Mouse (Mus musculus): Measurements from ENCODE around the gene Vmp1.

The Vmp1 gene

DNA sequence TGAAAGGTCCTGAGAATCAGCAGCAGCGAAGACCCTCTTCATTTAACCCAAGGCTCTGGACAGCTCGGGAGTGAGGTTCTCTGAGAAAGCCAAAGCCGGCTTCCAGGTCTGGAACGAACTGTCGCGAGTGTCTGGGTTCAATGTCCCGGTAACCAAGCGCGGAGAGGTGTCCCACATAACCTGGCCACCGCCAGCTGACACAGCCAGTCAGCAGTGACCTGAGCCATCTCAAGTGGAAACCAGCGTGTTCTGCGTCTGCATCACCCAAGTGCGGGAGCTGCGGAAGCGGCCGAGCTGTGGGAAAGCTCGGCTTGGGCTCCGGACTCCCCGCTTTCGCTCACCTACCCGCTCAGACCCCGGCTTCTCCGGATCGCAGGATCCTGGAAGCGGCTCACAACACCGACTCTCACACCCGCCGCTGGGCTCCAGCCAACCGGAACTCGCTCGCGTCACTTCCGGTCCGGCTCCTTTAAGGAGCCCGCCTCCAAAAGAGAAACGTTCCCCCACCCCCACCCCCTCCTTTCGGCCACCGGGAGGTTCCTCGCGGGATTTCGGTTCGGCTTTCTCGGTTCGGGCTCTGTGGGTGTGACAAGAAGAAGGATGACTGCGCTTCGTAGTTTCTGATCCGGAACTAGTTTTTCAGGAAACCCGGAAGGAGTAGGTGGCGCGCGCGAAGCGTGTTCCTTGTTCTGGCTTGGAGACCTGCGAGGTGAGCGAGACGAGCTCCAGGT, at the start of gene Vmp1, which contains the start of gene Ptrh2:
Gene Vmp1 (minus strand): TSS at position 442 of the 731 bp plus-strand sequence.
Gene Ptrh2 (plus strand): TSS at position 591 of the 731 bp plus-strand sequence.
- DNase-seq (ENCODE audit: low read depth in 1 of 2, low spot score in 2 of 2) = peak; percentile 79 to 85

DNA sequence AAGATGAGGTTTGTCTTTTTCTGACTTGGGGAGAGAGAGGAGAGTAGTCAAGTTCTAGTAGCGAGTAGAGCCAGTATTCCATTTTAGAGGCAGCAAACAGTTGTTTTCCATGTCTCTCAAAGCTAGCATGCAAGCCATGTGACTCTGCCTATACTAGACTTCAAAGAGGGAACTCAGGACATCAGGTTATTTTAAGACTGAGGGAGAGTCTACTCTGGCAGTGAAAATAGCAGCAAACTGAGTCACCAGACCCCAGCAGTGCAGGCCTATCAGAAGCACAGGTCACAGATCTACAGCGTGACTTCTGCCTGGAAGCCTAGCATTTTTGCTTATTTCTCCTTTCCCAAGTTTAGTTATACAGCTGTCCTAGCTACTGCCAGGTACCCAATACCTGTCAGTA, 47.8 kb upstream of the Vmp1 start:
- no peak for DNase-seq (ENCODE audit: low read depth in 1 of 2, low spot score in 2 of 2)

GRCm38 (mm10) chr11:86725607-86726006, 42.0 kb upstream of the Vmp1 start:
- no peak for DNase-seq (ENCODE audit: low read depth in 1 of 2, low spot score in 2 of 2)

DNA sequence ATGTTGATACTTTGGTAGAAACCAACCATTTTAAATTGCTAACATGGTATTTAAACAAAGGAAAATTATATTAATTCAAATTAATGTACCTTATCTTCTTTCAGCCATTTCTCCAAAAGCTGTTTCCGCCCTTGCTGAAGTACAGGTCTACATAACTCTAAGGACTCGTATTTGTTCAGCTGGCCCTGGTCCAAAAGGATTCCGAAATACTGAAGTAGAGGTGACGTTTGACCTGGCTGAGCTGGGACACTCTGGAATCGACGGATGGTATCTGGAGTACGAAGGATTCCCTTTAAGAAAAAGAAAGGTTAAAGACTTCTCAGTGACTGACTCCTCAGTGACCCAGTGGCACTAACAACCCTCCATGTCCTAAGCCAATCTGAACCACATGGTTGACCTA, 41.3 kb upstream of the Vmp1 start:
- DNase-seq (ENCODE audit: low read depth in 1 of 2, low spot score in 2 of 2) = no peak

- no peak for DNase-seq (ENCODE audit: low read depth in 1 of 2, low spot score in 2 of 2)
These were observed 40.4 kb upstream of the Vmp1 start for GRCm38 (mm10) chr11:86724004-86724403.

GRCm38 (mm10) chr11:86719390-86719789, 35.8 kb upstream of the Vmp1 start:
- no peak for DNase-seq (ENCODE audit: low read depth in 1 of 2, low spot score in 2 of 2)

- no peak for DNase-seq (ENCODE audit: low read depth in 1 of 2, low spot score in 2 of 2)
These were observed 34.7 kb upstream of the Vmp1 start for GRCm38 (mm10) chr11:86718369-86718768.

- no peak for DNase-seq (ENCODE audit: low read depth in 1 of 2, low spot score in 2 of 2)
These were observed 33.9 kb upstream of the Vmp1 start for GRCm38 (mm10) chr11:86717306-86718065.

DNA sequence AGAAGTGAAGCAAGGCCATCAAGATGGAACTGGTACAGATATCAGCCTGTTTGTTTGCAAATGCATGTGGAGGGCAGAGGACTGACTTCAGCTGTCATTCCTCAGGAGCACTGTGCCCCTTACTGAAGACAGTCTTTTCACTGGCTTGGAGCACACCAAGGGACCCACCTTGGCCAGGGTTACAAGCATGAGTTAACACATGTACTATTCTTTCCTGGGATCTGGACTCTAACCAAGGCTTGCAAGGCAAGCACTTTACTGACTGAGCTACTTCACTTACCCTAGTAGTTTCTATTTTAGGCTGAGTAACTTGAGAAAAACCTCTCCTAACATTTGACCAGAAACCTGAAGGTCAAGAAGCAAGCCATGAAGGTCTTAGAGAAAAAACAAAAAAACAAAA, 31.0 kb upstream of the Vmp1 start:
- DNase-seq (ENCODE audit: low read depth in 1 of 2, low spot score in 2 of 2) = no peak

- DNase-seq (ENCODE audit: low read depth in 1 of 2, low spot score in 2 of 2) = no peak
These were observed 17.5 kb upstream of the Vmp1 start for GRCm38 (mm10) chr11:86701151-86701550.

- no peak for DNase-seq (ENCODE audit: low read depth in 1 of 2, low spot score in 2 of 2)
These were observed 11.8 kb upstream of the Vmp1 start for GRCm38 (mm10) chr11:86695461-86695860.

- no peak for DNase-seq (ENCODE audit: low read depth in 1 of 2, low spot score in 2 of 2)
These were observed 8.9 kb upstream of the Vmp1 start for GRCm38 (mm10) chr11:86692546-86692945.

DNA sequence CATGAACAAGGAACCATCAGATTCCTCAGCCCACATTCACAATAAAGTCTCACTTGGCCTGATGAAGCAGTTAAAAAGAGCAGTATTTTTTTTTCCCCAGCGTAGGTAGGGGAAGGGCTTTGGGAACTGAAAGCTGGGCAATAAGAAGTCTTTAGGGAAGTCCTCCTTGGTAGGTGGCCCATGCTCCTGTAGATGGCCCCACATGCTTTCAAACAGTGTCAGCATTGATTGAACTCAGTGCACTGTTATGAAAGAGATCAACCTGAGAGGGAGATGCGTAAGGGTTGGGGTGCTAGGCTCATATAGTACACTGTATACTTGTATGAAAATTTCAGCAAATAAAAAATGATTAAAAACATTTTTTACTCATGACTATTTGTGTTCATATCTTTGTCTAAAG, 8.3 kb upstream of the Vmp1 start:
- no peak for DNase-seq (ENCODE audit: low read depth in 1 of 2, low spot score in 2 of 2)

- DNase-seq (ENCODE audit: low read depth in 1 of 2, low spot score in 2 of 2) = no peak
These were observed 7.8 kb upstream of the Vmp1 start for GRCm38 (mm10) chr11:86691482-86691881.

GRCm38 (mm10) chr11:86690383-86690782, 6.7 kb upstream of the Vmp1 start:
- DNase-seq (ENCODE audit: low read depth in 1 of 2, low spot score in 2 of 2) = no peak

DNA sequence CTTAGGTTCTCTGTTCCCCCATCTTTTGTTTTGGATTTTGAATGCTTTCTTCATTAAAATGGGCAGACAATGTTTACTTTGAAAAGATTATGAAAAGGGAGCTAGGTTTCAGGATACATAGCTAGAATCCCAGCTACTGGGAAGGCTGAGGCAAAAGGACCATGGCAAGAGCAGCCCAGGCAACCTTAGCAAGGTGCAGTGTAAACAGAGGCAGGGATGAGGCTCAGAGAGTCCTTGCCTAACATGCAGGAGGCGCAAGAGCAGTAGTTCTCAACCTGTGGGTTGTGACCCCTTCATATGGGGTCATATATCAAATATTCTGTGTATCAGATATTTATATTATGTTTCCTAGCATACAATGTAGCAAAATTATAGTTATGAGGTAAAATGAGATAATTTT, 1.7 kb upstream of the Vmp1 start:
- no peak for DNase-seq (ENCODE audit: low read depth in 1 of 2, low spot score in 2 of 2)

GRCm38 (mm10) chr11:86684126-86685012, 733 bp upstream of the Vmp1 start:
- no peak for DNase-seq (ENCODE audit: low read depth in 1 of 2, low spot score in 2 of 2)

- DNase-seq (ENCODE audit: low read depth in 1 of 2, low spot score in 2 of 2) = no peak
These were observed 775 bp downstream of the Vmp1 start for GRCm38 (mm10) chr11:86682861-86683260.

DNA sequence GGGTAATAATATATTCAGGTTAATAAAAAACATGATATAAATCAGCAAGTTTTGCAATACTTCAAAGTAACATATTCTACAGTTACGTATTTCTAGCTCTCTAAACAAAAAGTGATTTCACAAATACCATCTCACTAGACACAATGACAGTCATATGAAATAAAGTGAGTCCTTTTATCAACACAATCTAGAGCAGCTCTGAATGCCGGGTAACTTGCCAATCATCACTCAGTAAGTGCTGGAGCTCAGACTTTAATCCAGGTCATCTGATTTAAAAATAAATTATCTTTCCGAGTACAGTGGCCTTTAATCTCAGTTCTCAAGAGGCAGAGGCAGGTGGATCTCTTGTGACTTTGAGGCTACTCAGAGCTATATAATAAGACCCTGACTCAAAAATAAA, 2.2 kb downstream of the Vmp1 start:
- no peak for DNase-seq (ENCODE audit: low read depth in 1 of 2, low spot score in 2 of 2)

DNA sequence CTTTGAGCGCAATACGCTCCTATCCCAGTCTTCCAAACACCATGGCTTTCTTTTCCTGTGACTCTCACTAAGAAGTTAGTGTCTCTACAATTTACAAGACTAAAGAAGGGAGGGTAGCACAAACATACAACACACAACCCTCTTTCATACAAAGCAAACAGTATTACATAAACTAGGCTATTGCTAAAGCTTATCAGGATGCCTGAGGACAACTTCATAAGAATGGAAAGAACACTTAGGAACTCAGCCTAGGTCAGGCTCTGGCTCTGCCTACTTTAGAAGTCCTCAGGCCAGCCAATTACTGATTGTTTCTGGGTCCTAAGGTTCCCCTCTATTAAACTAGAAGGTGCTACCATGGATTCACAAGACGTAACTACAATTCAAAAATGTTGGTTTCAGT, 2.9 kb downstream of the Vmp1 start:
- DNase-seq (ENCODE audit: low read depth in 1 of 2, low spot score in 2 of 2) = no peak

DNA sequence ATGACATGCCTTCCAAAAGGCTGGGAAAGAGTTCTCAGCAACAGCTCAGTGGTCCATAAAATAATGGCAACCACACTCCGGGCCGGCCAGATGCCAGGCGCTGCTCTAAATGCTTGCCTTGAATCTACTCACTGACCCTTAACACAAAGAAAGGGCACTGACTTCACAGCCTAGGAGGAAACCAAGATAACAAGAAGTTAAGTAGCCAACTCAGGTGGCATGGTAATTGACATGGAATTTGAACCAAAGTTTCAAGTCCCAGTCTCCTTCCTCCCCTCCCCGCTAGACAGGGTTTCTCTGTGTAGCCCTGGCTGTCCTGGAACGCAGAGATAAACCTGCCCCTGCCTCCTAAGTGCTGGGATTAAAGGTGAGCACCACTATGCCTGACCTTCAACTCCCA, 4.7 kb downstream of the Vmp1 start:
- no peak for DNase-seq (ENCODE audit: low read depth in 1 of 2, low spot score in 2 of 2)

GRCm38 (mm10) chr11:86675520-86675919, 8.1 kb downstream of the Vmp1 start:
- DNase-seq (ENCODE audit: low read depth in 1 of 2, low spot score in 2 of 2) = no peak
